Mouse (Mus musculus) olfactory bulb, adult 2 months (tissue): ENCODE results near the gene Aak1. TPM values are rescaled to one million over a fixed set of nuclear protein-coding genes. Genes with fewer than 3 reads are reported as not detected.
"Not testable (repeated sequence)": the region's sequence is repeated elsewhere in the genome, so short reads cannot be mapped to it uniquely, and the experiment has no call there.

Experiments used
- H3K27ac ChIP-seq: fragments of 200-500 bp; 2 replicates; pipeline ENCODE4 v1.5.1; 2012; ENCODE audit warnings: low read depth, low read length; ENCODE audit not compliant: insufficient read depth
- H3K4me1 ChIP-seq: fragments of 200-500 bp; 2 replicates; pipeline ENCODE4 v1.6.1; 2012; ENCODE audit warnings: low read length; ENCODE audit not compliant: control insufficient read depth, insufficient read depth
- H3K4me3 ChIP-seq: fragments of 200-500 bp; 2 replicates; pipeline ENCODE4 v1.5.1; 2012; ENCODE audit warnings: mild to moderate bottlenecking, low read depth, low read length, moderate library complexity; ENCODE audit not compliant: insufficient read depth
- CTCF ChIP-seq: fragments of 200-500 bp; IDR thresholded peaks from 2 replicates; pipeline ENCODE4 v1.5.1; 2012; ENCODE audit warnings: low read depth, mild to moderate bottlenecking, low read length, moderate library complexity; ENCODE audit not compliant: insufficient read depth
- POLR2A ChIP-seq: fragments of 200-500 bp; IDR thresholded peaks from 2 replicates; pipeline ENCODE4 v1.6.1; 2012; ENCODE audit warnings: mild to moderate bottlenecking, low read depth, low read length, moderate library complexity; ENCODE audit not compliant: insufficient read depth
- WGBS: fragments of 180-500 bp; shearing (Covaris S2); methylation state at CpG from one replicate; pipeline ENCODE4 v1.1.7; 2018; 5-methylcytosine and 5-hydroxymethylcytosine counted together
- polyA plus RNA-seq: library from polyadenylated mRNA; stranded (reverse); fragments of >200 nt; gene quantifications from 2 replicates; pipeline ENCODE4 v1.2.4, GENCODE M21; 2012; ENCODE audit warnings: low replicate concordance; ENCODE audit not compliant: missing spikeins, insufficient read depth, insufficient read length

Gene Aak1
- polyA plus RNA-seq, 1 experiment, result 156 TPM

DNA sequence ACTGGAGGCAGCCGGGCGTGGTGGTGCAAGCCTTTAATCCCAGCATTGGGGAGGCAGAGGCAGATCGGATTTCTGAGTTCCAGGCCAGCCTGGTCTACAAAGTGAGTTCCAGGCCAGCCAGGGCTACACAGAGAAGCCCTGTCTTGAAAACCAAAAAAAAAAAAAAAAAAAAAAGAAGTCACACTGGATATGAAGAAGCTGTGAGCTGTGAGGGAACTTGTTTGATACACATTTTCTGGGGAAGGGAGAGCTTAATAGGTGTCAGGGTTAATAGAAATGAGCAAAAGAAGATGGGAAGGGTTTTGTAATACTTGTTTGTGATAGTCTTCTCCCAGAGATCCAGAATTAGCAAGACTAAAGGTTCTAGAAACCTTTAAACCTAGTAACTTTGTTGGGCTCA lies 196.2 kb downstream of the Aak1 start:
- H3K4me3 ChIP-seq, result no peak overlapping the region
- 84% methylated on average over 3 of the region's 3 CpGs for WGBS
- no peaks in the 10 kb centered on the region; the same call in 1 of the 2 replicates for H3K4me1 ChIP-seq
- no peak overlapping the region for H3K27ac ChIP-seq
- no peak for TF ChIP-seq POLR2A
- TF ChIP-seq CTCF, result no peak

DNA sequence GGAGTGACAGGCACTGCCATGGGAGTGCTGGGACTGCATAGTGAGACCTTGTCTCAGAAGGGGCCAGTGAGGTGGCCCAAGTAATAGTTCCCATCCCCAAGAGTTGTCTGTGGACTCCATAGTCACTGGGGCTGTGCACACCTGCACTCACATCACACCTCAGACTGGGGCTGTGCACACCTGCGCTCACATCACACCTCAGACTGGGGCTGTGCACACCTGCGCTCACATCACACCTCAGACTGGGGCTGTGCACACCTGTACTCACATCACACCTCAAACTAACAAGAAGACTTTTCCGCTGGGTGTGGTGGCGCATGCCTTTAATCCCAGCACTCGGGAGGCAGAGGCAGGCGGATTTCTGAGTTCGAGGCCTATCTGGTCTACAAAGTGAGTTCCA lies 199.4 kb downstream of the Aak1 start:
- H3K4me1 ChIP-seq, H3K4me3 ChIP-seq, H3K27ac ChIP-seq: not testable (repeated sequence)
- 97% methylated on average over 7 of the region's 7 CpGs for WGBS

DNA sequence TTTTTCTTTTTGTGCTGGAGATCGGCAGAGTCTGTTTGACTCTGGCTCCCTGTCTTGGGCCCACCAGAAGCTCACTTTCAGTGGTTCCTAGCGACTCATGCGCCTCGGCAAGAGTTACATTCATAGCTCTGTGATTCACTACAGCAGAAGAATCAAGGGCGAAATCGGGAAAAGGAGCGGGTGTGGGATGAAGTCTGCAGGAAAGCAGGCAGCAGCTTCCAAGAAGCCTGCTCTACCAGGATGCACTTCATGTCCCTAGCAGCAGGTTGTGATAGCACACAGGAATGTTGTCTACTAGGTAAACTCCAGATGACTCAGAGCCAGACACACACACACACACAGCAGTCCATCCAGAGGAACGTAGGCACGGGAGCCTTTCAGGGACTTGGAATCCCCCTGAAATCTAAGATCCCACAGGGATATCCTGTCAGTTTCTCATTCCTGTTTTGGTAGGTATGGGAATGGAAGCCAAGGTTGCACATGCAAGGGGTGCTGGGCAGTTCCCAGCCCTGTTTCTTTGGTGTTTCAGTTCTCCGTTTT lies 202.6 kb downstream of the Aak1 start:
- no peak for TF ChIP-seq POLR2A
- TF ChIP-seq CTCF, result no peak
- 68% methylated on average over 10 of the region's 10 CpGs for WGBS
- H3K4me1 ChIP-seq, result no peaks in the 10 kb centered on the region
- H3K27ac ChIP-seq, result no peak overlapping the region
- no peak overlapping the region for H3K4me3 ChIP-seq

Other genes starting within 250 kb of the Aak1 start
- gene Asprv1, start 221.4 kb upstream of the Aak1 start, polyA plus RNA-seq, result not detected in 2 replicates
- gene Mxd1, start 180.4 kb upstream of the Aak1 start, polyA plus RNA-seq, result not detected in 2 replicates
- not detected in 2 replicates for gene Snrnp27, start 165.0 kb upstream of the Aak1 start, polyA plus RNA-seq
- not detected in 2 replicates for gene Gmcl1, start 116.1 kb upstream of the Aak1 start, polyA plus RNA-seq
- not detected in 2 replicates for gene Anxa4, start 55.9 kb upstream of the Aak1 start, polyA plus RNA-seq
- gene Nfu1, start 159.7 kb downstream of the Aak1 start, polyA plus RNA-seq, result not detected in 2 replicates
- gene Gfpt1, start 193.3 kb downstream of the Aak1 start, polyA plus RNA-seq, result 104 TPM in 1 of 2 replicates, not detected in the other